19 mouse cellular contexts compared by ENCODE assay signal in the genomic region with DNA sequence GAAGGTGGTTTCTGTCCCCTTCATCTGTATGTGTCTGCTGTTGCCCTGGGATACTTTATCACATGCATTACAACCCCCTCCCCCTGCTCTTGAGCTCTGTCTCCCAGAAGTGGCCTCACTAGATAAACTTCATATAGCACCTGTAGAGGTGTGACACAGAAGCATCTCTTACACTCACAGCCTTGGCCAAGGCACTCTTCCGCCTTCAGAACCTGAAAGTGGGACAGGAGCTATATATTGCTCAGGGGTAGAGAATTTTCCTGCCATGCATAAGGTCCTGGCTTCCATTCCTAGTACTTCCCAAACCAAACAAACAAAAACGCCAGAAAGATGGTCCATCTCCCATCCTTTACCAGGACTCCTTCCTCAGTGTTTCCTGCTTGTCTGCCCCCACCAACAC.
"Had no signal": no experiment of that assay in that cellular context is flagged by ENCODE, and none has a peak within 500 bp of the region (broad histone marks: within the 10 kb centered on the region; RNA-seq: fewer than 3 reads in every experiment).

No protein-coding gene starts in this region.

- H3K4me1 ChIP-seq: intestine, embryonic 15.5 days; kidney, embryonic 15.5 days; limb, embryonic 12.5 days; limb, embryonic 15.5 days had no signal

- H3K27me3 ChIP-seq: kidney, embryonic 15.5 days; limb, embryonic 12.5 days; limb, embryonic 15.5 days had no signal

- H3K4me3 ChIP-seq: intestine, embryonic 15.5 days; kidney, embryonic 15.5 days; limb, embryonic 12.5 days; limb, embryonic 15.5 days had no signal

- H3K4me2 ChIP-seq: intestine, embryonic 15.5 days; kidney, embryonic 15.5 days; limb, embryonic 12.5 days; limb, embryonic 15.5 days; midbrain, embryonic 11.5 days had no signal

- H3K27ac ChIP-seq: intestine, embryonic 15.5 days; kidney, embryonic 15.5 days; limb, embryonic 12.5 days; limb, embryonic 15.5 days; stomach, postnatal 0 days had no signal

- H3K9me3 ChIP-seq: intestine, embryonic 15.5 days; kidney, embryonic 15.5 days; limb, embryonic 15.5 days had no signal

- ATAC-seq: intestine, embryonic 15.5 days had no signal

- H3K36me3 ChIP-seq: intestine, embryonic 15.5 days; kidney, embryonic 15.5 days; limb, embryonic 12.5 days; limb, embryonic 15.5 days had no signal

- H3K9ac ChIP-seq: intestine, embryonic 15.5 days; kidney, embryonic 15.5 days; limb, embryonic 12.5 days; limb, embryonic 15.5 days had no signal

- DNase-seq: kidney, adult 11 months; kidney, adult 8-10 months; kidney, postnatal 10 days; kidney, postnatal 4 days; left cerebral cortex, postnatal 4 days; lung, adult 2 months; lung, postnatal 14 days; lung, postnatal 4 days; midbrain, embryonic 14.5 days; right cerebral cortex, postnatal 4 days; thymus, adult 2 months; thymus, postnatal 14 days; thymus, postnatal 4 days had no signal
